Mouse (Mus musculus) liver, embryonic 16.5 days (tissue): Measurements from ENCODE around the gene Slc5a1. TPM values are rescaled to one million over a fixed set of nuclear protein-coding genes. Genes with fewer than 3 reads are reported as not detected.

Source experiments
- ATAC-seq: fragments of 200-750 bp; cut with Nextera tagmentation; 2 replicates; pipeline ENCODE4 v1.8.0; 2017; ENCODE audit warnings: low read depth, mild to moderate bottlenecking, moderate number of reproducible peaks, moderate library complexity
- H3K27ac ChIP-seq: fragments of 300-500 bp; sonication (generic); 2 replicates; pipeline ENCODE4 v1.5.1; 2014; ENCODE audit warnings: mild to moderate bottlenecking, low read length
- H3K27me3 ChIP-seq: fragments of 300-500 bp; sonication (generic); 2 replicates; pipeline ENCODE4 v1.6.1; 2014; ENCODE audit warnings: low read depth, low read length, mixed read lengths; ENCODE audit not compliant: control insufficient read depth, insufficient read depth
- H3K36me3 ChIP-seq: fragments of 300-500 bp; sonication (generic); 2 replicates; pipeline ENCODE4 v1.6.1; 2014; ENCODE audit warnings: mild to moderate bottlenecking; ENCODE audit not compliant: control insufficient read depth, insufficient read depth
- H3K4me1 ChIP-seq: fragments of 300-500 bp; sonication (generic); 2 replicates; pipeline ENCODE4 v1.6.1; 2014; ENCODE audit warnings: low read depth, low read length, mixed read lengths; ENCODE audit not compliant: control insufficient read depth
- H3K4me2 ChIP-seq: fragments of 300-500 bp; sonication (generic); 2 replicates; pipeline ENCODE4 v1.6.1; 2014; ENCODE audit warnings: low read depth, low read length, mixed read lengths
- H3K4me3 ChIP-seq: fragments of 300-500 bp; sonication (generic); 2 replicates; pipeline ENCODE4 v1.5.1; 2014; ENCODE audit warnings: low read depth, mild to moderate bottlenecking, low read length
- H3K9ac ChIP-seq: fragments of 300-500 bp; sonication (generic); 2 replicates; pipeline ENCODE4 v1.6.1; 2014; ENCODE audit warnings: low read depth, low read length
- H3K9me3 ChIP-seq: fragments of 300-500 bp; sonication (generic); replicated peaks from 2 replicates; pipeline ENCODE4 v1.6.1; 2016; ENCODE audit warnings: low read length; ENCODE audit not compliant: control insufficient read depth
- WGBS: fragments of 180-500 bp; shearing (Covaris S2); extraction: QIAGEN DNeasy Blood & Tissue Kit; methylation state at CpG from one replicate; pipeline ENCODE4 v1.1.7; 2014; ENCODE audit not compliant: insufficient replicate concordance; 5-methylcytosine and 5-hydroxymethylcytosine counted together
- polyA plus RNA-seq: library from polyadenylated mRNA; unstranded; fragments of >200 nt; fragmentation: Nextera tagmentation; extraction: Ambion mirVana; gene quantifications from 2 replicates; pipeline ENCODE4 v1.2.1, GENCODE M21; 2015

The Slc5a1 gene
- polyA plus RNA-seq, 1 experiment from 2014 or later, result 0.74 TPM

DNA sequence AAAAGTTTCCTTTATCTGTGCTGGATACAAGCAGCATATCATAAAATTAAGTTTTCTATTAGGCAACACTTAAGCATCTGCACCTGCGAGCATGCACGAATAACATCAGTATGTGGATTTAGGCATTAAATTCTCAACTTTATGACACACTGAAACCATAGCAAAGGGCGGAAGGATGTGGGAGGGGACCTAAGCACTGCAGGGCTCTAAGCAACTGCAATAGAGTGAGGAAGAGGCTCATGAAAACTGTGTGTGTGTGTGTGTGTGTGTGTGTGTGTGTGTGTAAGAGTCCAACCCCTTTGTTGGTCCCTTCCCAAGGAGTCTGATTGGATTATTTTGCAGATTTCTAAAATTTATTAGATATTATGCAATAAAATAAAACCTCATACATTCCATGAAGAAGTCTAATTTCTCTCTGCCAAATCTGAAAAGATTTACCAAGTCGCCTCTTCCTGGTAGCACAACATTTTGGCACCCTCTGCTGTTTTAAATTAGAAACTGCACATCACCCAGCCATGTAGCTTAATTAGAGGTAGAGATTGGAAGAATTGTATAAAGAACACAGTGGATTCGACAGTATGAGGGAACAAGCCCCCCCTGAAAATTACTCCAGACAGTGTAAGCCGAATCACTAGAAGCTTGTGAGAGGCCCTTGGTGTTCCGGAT is 38.9 kb downstream of the Slc5a1 start:
- 32% methylated on average over 7 of the region's 7 CpGs for WGBS
- Histone ChIP-seq H3K36me3 (no peaks in the 10 kb centered on the region), H3K9me3 (no peaks in the 10 kb centered on the region), H3K4me1 (no peaks in the 10 kb centered on the region), H3K4me2 (no peak overlapping the region), H3K27ac (no peak overlapping the region), H3K9ac (no peak overlapping the region), H3K27me3 (peaks cover 3% of the 10 kb centered on the region), H3K4me3 (no peak overlapping the region)
- no peak for ATAC-seq

DNA sequence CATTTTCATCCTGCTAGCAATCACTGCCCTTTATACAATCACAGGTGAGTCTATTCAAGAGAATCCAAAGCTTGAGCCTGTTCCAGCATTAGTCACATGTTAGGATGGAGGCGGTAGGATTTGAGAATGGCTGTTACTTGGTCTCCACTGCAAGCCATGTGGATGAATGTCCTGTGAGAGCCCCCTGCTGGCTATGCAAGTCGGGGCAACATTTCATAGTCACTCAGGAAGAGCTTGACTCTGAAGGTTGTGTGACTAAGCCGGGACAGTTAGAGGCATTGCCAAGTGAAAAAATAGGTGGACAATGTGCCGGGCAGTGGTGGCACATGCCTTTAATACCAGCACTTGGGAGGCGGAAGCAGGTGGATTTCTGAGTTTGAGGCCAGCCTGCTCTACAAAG is 40.0 kb downstream of the Slc5a1 start:
- Histone ChIP-seq H3K4me2 (no peak overlapping the region), H3K9ac (no peak overlapping the region), H3K9me3 (no peaks in the 10 kb centered on the region), H3K27me3 (peaks cover 3% of the 10 kb centered on the region), H3K36me3 (no peaks in the 10 kb centered on the region), H3K27ac (no peak overlapping the region), H3K4me3 (no peak overlapping the region), H3K4me1 (no peaks in the 10 kb centered on the region)
- ATAC-seq, result no peak
- 33% methylated on average over 5 of the region's 5 CpGs for WGBS

DNA sequence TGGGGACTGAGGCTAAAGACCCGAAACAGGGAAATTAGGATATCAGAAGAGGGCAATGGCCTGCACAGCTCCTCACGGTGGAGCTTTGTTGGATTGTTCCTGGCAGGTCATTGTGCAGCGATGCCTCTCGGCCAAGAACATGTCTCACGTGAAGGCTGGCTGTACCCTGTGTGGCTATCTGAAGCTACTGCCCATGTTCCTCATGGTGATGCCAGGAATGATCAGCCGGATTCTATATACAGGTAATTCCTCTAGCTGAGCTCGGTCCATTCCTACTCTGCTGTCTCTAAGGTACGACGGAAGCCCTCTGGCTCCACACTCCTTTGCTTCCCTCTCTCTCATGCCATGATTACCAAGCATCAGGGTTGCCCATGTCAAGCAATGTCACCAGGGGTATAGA is 42.8 kb downstream of the Slc5a1 start:
- H3K36me3 ChIP-seq, result no peaks in the 10 kb centered on the region
- H3K4me3 ChIP-seq, result no peak overlapping the region
- peaks cover 1% of the 10 kb centered on the region; the same call in 1 of the 2 replicates for H3K27me3 ChIP-seq
- no peaks in the 10 kb centered on the region for H3K9me3 ChIP-seq
- 73% methylated on average over 9 of the region's 9 CpGs for WGBS
- H3K9ac ChIP-seq, result no peak overlapping the region
- ATAC-seq, result no peak
- H3K4me1 ChIP-seq, result no peaks in the 10 kb centered on the region
- H3K27ac ChIP-seq, result no peak overlapping the region
- H3K4me2 ChIP-seq, result no peak overlapping the region

DNA sequence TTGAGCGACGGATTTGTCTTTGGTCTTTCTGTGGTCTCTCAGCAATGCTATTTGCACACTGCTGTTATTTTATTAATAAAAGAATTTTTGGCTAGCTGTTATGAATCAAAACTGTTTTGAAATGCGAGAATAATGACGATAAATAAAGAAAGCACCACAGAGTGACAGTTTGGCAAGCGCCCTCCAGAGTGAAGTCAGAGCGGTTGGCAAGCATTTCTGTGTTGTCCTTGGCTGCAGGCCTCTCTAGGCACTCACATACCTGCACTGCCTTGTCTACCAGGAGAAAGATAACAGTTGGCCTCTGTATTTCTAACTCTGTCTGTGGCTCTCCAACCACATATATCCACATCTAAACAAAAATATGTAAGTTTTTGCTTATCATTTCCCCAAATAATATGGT is 43.7 kb downstream of the Slc5a1 start:
- H3K4me2 ChIP-seq, result no peak overlapping the region
- no peaks in the 10 kb centered on the region for H3K9me3 ChIP-seq
- H3K4me1 ChIP-seq, result no peaks in the 10 kb centered on the region
- H3K36me3 ChIP-seq, result no peaks in the 10 kb centered on the region
- 68% methylated on average over 6 of the region's 6 CpGs for WGBS
- ATAC-seq, result no peak
- no peak overlapping the region for H3K4me3 ChIP-seq
- H3K9ac ChIP-seq, result no peak overlapping the region
- no peaks in the 10 kb centered on the region for H3K27me3 ChIP-seq
- H3K27ac ChIP-seq, result no peak overlapping the region

DNA sequence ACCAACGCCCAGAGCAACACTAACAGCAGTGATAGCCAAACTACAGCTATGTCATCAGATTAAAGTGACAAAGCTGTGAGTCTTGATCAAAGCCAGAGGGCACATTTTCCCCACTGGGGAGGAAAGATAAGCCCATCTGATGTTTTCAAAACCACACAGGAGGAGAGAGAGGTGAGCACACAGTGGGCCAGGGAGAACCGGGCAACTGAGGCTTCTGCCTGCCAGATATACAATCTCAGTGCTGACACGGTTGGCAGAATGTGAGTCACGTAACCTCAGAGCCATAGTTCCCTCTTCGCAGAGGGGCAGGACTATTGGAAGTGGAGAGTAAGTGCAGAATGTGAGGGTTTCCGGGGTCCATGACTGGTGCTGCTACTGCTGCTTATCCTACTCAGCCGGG is 89.5 kb downstream of the Slc5a1 start:
- no peak for ATAC-seq
- H3K4me1 ChIP-seq, result no peaks in the 10 kb centered on the region; the same call in none of the 2 replicates
- no peak overlapping the region for H3K4me2 ChIP-seq
- H3K9me3 ChIP-seq, result no peaks in the 10 kb centered on the region
- no peak overlapping the region for H3K9ac ChIP-seq
- no peaks in the 10 kb centered on the region for H3K27me3 ChIP-seq
- H3K27ac ChIP-seq, result no peak overlapping the region
- no peak overlapping the region for H3K4me3 ChIP-seq
- no peaks in the 10 kb centered on the region for H3K36me3 ChIP-seq
- WGBS, result 8% methylated on average over 7 of the region's 7 CpGs

DNA sequence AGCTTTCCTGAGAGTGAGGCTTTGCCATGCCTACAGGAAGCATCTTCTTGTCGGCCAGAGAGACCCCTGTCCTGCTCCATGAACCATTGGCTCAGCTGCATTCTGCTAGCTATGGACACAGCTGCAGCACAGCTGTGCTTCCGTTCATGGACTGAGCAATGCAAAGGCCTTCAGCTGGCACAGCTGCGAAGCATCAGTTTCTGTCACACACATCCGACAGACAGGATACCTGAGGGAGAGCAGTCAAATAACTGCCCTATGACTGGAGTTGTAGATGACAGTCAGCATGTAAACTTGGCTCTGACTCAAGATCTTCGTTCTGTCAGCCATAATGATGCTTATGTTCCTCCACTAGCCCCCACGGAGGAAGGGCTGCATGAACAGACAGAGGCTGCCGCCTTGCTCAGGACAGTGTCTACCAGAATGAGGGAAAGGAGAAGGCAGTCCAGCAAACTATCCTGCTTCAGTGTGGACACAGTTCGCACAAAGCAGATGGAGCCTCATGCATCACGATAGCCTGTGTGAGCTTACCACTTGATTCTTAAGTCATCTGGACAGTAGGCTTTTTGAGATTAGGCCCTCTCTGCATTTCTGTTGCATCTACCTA is 91.3 kb downstream of the Slc5a1 start:
- Histone ChIP-seq H3K4me1 (no peaks in the 10 kb centered on the region; the same call in none of the 2 replicates), H3K27ac (no peak overlapping the region), H3K36me3 (no peaks in the 10 kb centered on the region), H3K4me3 (no peak overlapping the region), H3K9ac (no peak overlapping the region), H3K4me2 (no peak overlapping the region), H3K9me3 (no peaks in the 10 kb centered on the region), H3K27me3 (no peaks in the 10 kb centered on the region)
- ATAC-seq, result no peak
- 68% methylated on average over 9 of the region's 9 CpGs for WGBS

DNA sequence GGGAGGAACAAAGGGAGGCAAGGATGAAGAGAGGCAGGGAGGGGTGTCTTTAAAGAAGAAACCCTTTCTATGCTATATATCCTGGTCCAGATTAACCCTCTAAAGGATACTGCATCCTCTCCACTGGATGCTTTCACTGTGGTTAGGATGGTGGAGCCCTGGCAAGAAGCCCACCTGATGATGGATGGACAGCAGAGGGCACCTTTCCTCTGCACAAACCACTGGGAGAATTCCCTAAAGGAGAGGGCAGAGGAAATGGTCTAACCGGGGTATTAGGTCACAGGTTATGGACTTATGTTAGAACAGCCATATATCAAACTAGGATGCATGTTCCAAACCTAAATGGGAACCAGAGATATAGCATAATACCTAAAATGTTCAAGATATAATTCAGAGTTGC is 96.1 kb downstream of the Slc5a1 start:
- Histone ChIP-seq H3K27me3 (no peaks in the 10 kb centered on the region), H3K4me2 (no peak overlapping the region), H3K9ac (no peak overlapping the region), H3K9me3 (no peaks in the 10 kb centered on the region), H3K27ac (no peak overlapping the region), H3K36me3 (no peaks in the 10 kb centered on the region), H3K4me3 (no peak overlapping the region), H3K4me1 (no peaks in the 10 kb centered on the region; the same call in 1 of the 2 replicates)
- WGBS, result 42% methylated on average over 1 of the region's 1 CpGs
- ATAC-seq, result no peak

DNA sequence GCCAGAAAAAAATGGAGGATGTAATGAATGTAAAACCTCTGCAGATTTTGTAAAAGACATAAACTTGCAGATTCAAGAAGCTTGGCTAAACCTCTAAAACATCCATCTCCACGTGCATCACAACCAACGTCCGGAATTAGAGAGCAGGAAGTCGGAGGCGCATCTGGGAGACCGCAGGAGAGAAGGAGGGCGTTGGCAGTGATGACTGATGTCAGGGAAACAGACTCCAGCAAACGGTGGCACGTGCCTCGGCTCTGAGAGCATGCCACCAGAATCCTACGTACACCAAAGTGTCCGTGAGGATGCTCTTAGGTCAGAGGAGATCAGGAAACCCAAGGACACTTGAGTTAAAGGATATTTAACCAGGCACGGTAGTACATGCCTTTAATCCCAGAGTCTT is 97.7 kb downstream of the Slc5a1 start:
- Histone ChIP-seq H3K9me3 (no peaks in the 10 kb centered on the region), H3K36me3 (no peaks in the 10 kb centered on the region), H3K4me2 (no peak overlapping the region), H3K4me3 (no peak overlapping the region), H3K4me1 (peaks cover 4% of the 10 kb centered on the region), H3K27ac (no peak overlapping the region), H3K27me3 (no peaks in the 10 kb centered on the region), H3K9ac (no peak overlapping the region)
- no peak for ATAC-seq
- whole genome bisulfite sequencing, result 54% methylated on average over 13 of the region's 13 CpGs

DNA sequence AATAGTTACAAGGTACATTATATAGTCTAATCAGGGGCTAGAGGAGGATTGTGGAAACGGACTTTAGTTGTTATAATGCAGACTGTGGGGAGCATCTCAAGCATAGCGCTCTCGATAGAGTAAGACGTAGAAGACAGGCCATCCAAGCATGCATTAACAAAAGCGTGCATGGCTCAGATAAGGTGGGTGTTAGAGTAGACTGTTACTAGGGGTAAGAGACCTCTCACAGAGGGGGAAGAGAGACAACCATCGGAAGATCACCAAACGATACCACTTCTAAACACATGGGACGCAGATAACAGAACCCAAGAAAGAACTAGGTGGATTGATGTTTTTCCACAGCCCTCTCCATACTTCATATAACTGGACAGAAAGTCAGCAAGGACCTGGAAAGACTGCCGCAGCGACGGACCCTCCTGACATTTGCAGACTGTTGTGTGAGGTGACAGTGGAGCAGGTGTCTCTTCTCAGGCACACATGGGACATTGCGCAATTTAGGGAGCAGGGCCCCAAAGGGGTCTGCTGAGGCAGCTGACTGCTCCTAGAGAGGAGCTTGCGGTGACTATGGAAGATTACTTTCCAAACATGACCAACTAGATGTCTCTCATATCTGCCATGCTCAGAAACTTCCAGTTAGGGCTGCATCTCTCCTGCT is 98.6 kb downstream of the Slc5a1 start:
- 54% methylated on average over 13 of the region's 13 CpGs for WGBS
- 0 out of 2 replicates have a peak, but pooled peaks have one; percentile 19 for ATAC-seq
- H3K4me2 ChIP-seq, result no peak overlapping the region

More for the DNA sequence above, 98.6 kb downstream of the Slc5a1 start:
- no peak overlapping the region for H3K4me3 ChIP-seq
- peaks cover 8% of the 10 kb centered on the region for H3K4me1 ChIP-seq
- H3K27me3 ChIP-seq, result no peaks in the 10 kb centered on the region
- H3K9ac ChIP-seq, result no peak overlapping the region
- no peaks in the 10 kb centered on the region for H3K9me3 ChIP-seq
- H3K27ac ChIP-seq, result no peak overlapping the region
- no peaks in the 10 kb centered on the region for H3K36me3 ChIP-seq
